Mouse (Mus musculus) midbrain, embryonic 10.5 days (tissue): ENCODE results near the gene Gm10401. TPM values are rescaled to one million over a fixed set of nuclear protein-coding genes. Genes with fewer than 3 reads are reported as not detected.
A peak's percentile ranks its signal among the peaks of the same experiment; 100 is the strongest.
"Not testable (repeated sequence)": the region's sequence is repeated elsewhere in the genome, so short reads cannot be mapped to it uniquely, and the experiment has no call there.

Experiments used
- DNase-seq: peaks from one replicate; pipeline ENCODE4 v3.0.0-alpha.2; 2017; ENCODE audit warnings: low spot score
- H3K27ac ChIP-seq: fragments of 300-500 bp; sonication (generic); replicated peaks from 2 replicates; pipeline ENCODE4 v1.5.1; 2016; ENCODE audit warnings: mild to moderate bottlenecking
- H3K27me3 ChIP-seq: fragments of 300-500 bp; sonication (generic); 2 replicates; pipeline ENCODE4 v1.6.1; 2016; ENCODE audit warnings: low read depth, mild to moderate bottlenecking; ENCODE audit not compliant: poor library complexity, severe bottlenecking
- H3K36me3 ChIP-seq: fragments of 300-500 bp; sonication (generic); 2 replicates; pipeline ENCODE4 v1.6.1; 2016; ENCODE audit warnings: mild to moderate bottlenecking, moderate library complexity
- H3K4me1 ChIP-seq: fragments of 300-500 bp; sonication (generic); 2 replicates; pipeline ENCODE4 v1.6.1; 2016
- H3K4me3 ChIP-seq: fragments of 300-500 bp; sonication (generic); 2 replicates; pipeline ENCODE4 v1.5.1; 2016; ENCODE audit warnings: mild to moderate bottlenecking, moderate library complexity
- H3K9me3 ChIP-seq: fragments of 300-500 bp; sonication (generic); replicated peaks from 2 replicates; pipeline ENCODE4 v1.6.1; 2016; ENCODE audit warnings: mild to moderate bottlenecking
- WGBS: fragments of 180-500 bp; shearing (Covaris S2); methylation state at CpG from one replicate; pipeline ENCODE4 v1.1.7; 2016; 5-methylcytosine and 5-hydroxymethylcytosine counted together
- polyA plus RNA-seq: library from polyadenylated mRNA; unstranded; fragments of >200 nt; fragmentation: Nextera tagmentation; extraction: Ambion mirVana; gene quantifications from 2 replicates; pipeline ENCODE4 v1.2.1, GENCODE M21; 2016

The Gm10401 gene
- polyA plus RNA-seq, 1 experiment from 2014 or later = 25.4 TPM

- Histone ChIP-seq H3K4me1 (peaks cover 33% of the 10 kb centered on the region), H3K4me3 (no peak overlapping the region), H3K27ac (no peak overlapping the region), H3K36me3 (peaks cover 81% of the 10 kb centered on the region), H3K27me3 (no peaks in the 10 kb centered on the region), H3K9me3 (no peaks in the 10 kb centered on the region)
- WGBS = 92% methylated on average over 8 of the region's 8 CpGs
- no peak for DNase-seq
Measured at GRCm38 (mm10) chr5:115114501-115114900, 16.4 kb upstream of the Gm10401 start.

- Histone ChIP-seq H3K27ac (no peak overlapping the region), H3K27me3 (no peaks in the 10 kb centered on the region), H3K4me1 (peaks cover 21% of the 10 kb centered on the region), H3K4me3 (no peak overlapping the region), H3K36me3 (peaks cover 83% of the 10 kb centered on the region), H3K9me3 (no peaks in the 10 kb centered on the region)
- no peak for DNase-seq
- 96% methylated on average over 12 of the region's 12 CpGs for WGBS
Measured at GRCm38 (mm10) chr5:115113244-115113643, 15.1 kb upstream of the Gm10401 start.

- Histone ChIP-seq H3K27ac (peak overlapping the region; percentile 75), H3K36me3 (peaks cover 76% of the 10 kb centered on the region), H3K4me3 (no peak overlapping the region), H3K27me3 (no peaks in the 10 kb centered on the region), H3K9me3 (no peaks in the 10 kb centered on the region), H3K4me1 (peaks cover 21% of the 10 kb centered on the region)
- 93% methylated on average over 8 of the region's 8 CpGs for WGBS
- DNase-seq = no peak
Measured at GRCm38 (mm10) chr5:115111156-115111555, 13.1 kb upstream of the Gm10401 start.

- H3K4me3 ChIP-seq, H3K27ac ChIP-seq, DNase-seq, H3K27me3 ChIP-seq, H3K4me1 ChIP-seq, H3K9me3 ChIP-seq: not testable (repeated sequence)
- H3K36me3 ChIP-seq = peaks cover 62% of the 10 kb centered on the region
- 98% methylated on average over 23 of the region's 23 CpGs for WGBS
Measured at GRCm38 (mm10) chr5:115103253-115103652, 5.2 kb upstream of the Gm10401 start.

DNA sequence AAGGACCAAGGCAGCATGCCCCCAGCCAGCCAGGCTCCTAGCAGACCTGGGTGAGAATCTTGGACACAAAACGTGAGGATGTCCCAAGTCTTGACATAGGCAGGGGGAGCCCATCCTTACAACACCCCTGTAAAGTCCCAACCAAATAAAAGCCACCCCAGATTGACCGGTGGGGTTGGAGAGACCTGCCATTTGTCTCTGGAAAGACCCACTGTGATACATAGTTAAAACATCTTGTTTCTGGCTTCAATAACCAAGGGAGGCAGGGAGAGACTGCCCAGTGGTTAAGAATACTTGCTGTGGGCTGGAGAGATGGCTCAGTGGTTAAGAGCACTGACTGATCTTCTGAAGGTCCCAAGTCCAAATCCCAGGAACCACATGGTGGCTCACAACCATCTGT is 4.1 kb upstream of the Gm10401 start:
- H3K27ac ChIP-seq = no peak overlapping the region
- no peaks in the 10 kb centered on the region for H3K27me3 ChIP-seq
- WGBS = 85% methylated on average over 2 of the region's 2 CpGs
- peaks cover 66% of the 10 kb centered on the region for H3K36me3 ChIP-seq
- H3K4me3 ChIP-seq = no peak overlapping the region
- DNase-seq = no peak
- H3K9me3 ChIP-seq = no peaks in the 10 kb centered on the region
- H3K4me1 ChIP-seq = no peaks in the 10 kb centered on the region

DNA sequence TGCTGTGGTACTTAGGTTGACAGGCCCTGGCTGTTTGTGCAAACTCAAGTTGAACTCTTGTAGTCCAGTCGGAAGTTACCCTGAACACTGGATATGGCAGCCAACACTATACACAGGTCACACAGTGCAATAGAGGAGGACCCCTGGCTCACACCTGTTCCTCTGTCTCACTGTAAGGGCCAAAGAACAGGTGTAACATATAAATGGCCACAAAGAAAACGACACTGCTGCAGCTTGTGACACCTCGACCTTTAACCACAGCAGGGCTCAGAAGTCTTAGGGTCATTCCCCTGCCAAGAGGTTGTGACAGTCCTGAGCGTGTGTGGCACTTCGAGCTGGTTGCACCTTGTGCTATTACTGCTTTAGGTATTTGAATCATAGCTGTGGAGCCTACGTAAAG is 2.4 kb upstream of the Gm10401 start:
- no peaks in the 10 kb centered on the region for H3K9me3 ChIP-seq
- H3K4me3 ChIP-seq = no peak overlapping the region
- no peaks in the 10 kb centered on the region for H3K4me1 ChIP-seq
- DNase-seq = no peak
- H3K27ac ChIP-seq = no peak overlapping the region
- no peaks in the 10 kb centered on the region for H3K27me3 ChIP-seq
- 91% methylated on average over 6 of the region's 6 CpGs for WGBS
- H3K36me3 ChIP-seq = peaks cover 78% of the 10 kb centered on the region

DNA sequence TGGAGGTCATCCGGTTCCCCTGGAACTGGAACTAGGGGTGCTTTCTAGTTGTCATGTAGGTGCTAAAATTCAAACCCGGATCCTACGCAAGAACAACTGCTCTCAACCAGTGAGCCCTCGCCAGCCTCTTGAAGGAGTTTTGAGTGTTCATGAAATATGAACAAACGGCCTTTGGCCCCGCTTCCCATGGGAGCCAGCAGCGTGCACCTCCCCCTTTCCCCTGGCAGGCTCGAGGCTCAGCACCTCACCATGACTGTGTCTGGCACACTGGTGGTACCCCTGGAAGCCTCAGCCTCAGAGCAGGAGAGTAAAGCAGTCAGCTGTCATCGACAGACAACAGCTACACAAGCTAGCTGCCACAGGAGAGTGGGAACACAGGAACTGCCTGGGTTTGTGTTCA is 1.9 kb upstream of the Gm10401 start:
- Histone ChIP-seq H3K27me3 (no peaks in the 10 kb centered on the region), H3K27ac (no peak overlapping the region), H3K36me3 (peaks cover 83% of the 10 kb centered on the region), H3K4me3 (no peak overlapping the region), H3K9me3 (no peaks in the 10 kb centered on the region), H3K4me1 (no peaks in the 10 kb centered on the region)
- whole genome bisulfite sequencing = 94% methylated on average over 9 of the region's 9 CpGs
- no peak for DNase-seq

DNA sequence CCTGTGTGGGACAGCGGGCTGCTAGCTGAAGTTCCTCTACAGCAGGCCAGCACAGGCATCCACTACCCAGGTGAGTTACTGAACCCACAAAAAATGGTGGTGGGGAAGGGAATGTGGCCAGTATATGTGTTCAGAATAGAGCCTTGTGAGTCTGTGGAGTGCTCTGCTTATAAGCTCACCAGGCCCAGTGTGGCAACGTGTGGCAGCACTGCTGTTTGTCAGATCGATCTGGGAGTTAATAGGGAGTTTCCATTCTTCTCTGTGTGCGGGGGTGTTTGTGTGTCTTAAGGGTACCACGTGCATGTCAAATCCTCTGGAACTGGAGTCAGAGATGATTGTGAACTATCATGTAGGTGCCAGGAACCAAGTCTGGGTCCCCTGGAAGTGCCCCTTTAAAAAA is 1.4 kb upstream of the Gm10401 start:
- 91% methylated on average over 5 of the region's 5 CpGs for WGBS
- no peak for DNase-seq
- peaks cover 88% of the 10 kb centered on the region for H3K36me3 ChIP-seq

DNA sequence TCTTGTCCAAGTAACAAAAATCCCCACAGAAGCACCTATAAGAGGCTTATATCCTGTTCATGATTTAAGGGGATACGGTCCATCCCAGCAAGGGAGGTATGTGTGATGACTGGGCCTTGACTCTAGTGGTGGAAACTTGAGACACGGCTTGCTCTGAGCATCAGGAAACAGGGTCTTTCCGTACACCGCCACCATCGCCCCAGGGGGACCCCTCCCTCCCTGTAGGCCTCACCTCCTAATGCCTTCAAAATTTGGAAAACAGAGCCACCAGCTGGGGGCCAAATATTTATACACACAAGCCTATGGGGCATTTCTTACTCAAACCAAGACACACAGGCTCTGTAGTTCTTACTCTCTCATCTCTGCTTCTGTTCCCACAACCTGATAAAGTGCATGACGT is 6.3 kb downstream of the Gm10401 start:
- no peaks in the 10 kb centered on the region; the same call in none of the 2 replicates for H3K9me3 ChIP-seq
- no peak overlapping the region for H3K4me3 ChIP-seq
- peaks cover 99% of the 10 kb centered on the region for H3K36me3 ChIP-seq
- 86% methylated on average over 6 of the region's 6 CpGs for WGBS
- H3K27me3 ChIP-seq = no peaks in the 10 kb centered on the region
- H3K27ac ChIP-seq = no peak overlapping the region
- DNase-seq = no peak
- H3K4me1 ChIP-seq = no peaks in the 10 kb centered on the region

More for the DNA sequence above, 1.4 kb upstream of the Gm10401 start:
- H3K4me1 ChIP-seq = no peaks in the 10 kb centered on the region
- no peaks in the 10 kb centered on the region for H3K27me3 ChIP-seq
- no peaks in the 10 kb centered on the region for H3K9me3 ChIP-seq
- H3K4me3 ChIP-seq = no peak overlapping the region
- H3K27ac ChIP-seq = no peak overlapping the region

- Histone ChIP-seq H3K36me3 (peaks cover 99% of the 10 kb centered on the region), H3K9me3 (no peaks in the 10 kb centered on the region; the same call in none of the 2 replicates), H3K4me1 (no peaks in the 10 kb centered on the region), H3K4me3 (no peak overlapping the region), H3K27ac (no peak overlapping the region), H3K27me3 (no peaks in the 10 kb centered on the region)
- 87% methylated on average over 3 of the region's 3 CpGs for WGBS
- DNase-seq = no peak
Measured at GRCm38 (mm10) chr5:115091015-115091414, 7.1 kb downstream of the Gm10401 start.

DNA sequence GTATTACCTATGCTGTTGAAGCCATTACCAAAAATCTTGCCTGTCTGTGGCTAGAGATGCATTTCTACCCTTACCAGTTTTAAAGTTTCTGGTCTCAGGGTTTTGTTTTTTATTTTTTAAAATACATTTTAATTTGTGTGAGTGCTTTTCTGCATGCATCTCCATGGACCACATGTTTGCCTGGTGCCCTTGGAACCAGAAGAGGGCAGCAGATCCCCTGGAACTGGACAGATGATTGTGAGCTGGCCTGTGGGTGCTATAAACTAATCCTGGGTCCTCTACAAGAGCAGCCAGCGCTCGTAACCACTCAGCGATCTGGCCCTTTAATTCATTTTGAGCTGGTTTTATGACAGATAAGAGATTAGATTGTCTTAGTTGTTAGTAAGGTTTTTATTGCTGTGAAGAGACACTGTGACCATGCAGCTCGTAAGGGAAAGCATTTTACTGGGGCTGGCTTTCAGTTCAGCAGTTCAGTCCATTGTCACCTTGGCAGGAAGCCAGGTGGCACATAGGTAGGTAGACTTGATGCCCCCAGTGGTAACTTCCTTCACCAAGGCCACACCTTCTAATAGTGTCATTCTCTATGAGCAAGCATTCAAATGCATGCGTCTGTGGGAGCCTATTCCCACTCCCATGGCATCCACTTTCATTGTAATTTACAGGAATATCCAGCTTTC is 8.4 kb downstream of the Gm10401 start:
- Histone ChIP-seq H3K27ac (no peak overlapping the region), H3K4me3 (no peak overlapping the region), H3K9me3 (no peaks in the 10 kb centered on the region; the same call in none of the 2 replicates), H3K4me1 (no peaks in the 10 kb centered on the region), H3K36me3 (peaks cover 99% of the 10 kb centered on the region), H3K27me3 (no peaks in the 10 kb centered on the region)
- 94% methylated on average over 5 of the region's 5 CpGs for WGBS
- DNase-seq = no peak

DNA sequence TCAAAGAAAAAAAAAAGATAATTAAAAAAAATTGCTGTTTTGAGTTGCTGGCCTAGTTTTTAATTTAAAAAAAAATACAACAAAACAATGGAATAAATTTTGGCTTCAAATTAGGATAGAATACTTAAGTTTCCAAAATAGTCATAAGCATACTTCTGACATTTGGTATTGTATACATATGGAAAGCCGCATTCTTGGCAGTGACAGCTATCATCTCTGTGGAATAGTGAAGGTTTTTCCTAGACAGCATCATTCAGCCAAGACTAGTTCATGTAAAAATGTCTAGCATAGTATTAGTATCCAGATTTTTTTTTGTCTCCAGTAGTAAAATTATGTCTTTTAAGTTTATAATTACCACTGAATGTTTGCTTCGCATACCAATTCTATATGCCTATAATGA is 12.4 kb downstream of the Gm10401 start:
- Histone ChIP-seq H3K27ac (no peak overlapping the region), H3K4me3 (no peak overlapping the region), H3K36me3 (peaks cover 98% of the 10 kb centered on the region), H3K4me1 (no peaks in the 10 kb centered on the region), H3K9me3 (no peaks in the 10 kb centered on the region; the same call in none of the 2 replicates), H3K27me3 (no peaks in the 10 kb centered on the region)
- DNase-seq = no peak
- WGBS = 97% methylated on average over 2 of the region's 2 CpGs

DNA sequence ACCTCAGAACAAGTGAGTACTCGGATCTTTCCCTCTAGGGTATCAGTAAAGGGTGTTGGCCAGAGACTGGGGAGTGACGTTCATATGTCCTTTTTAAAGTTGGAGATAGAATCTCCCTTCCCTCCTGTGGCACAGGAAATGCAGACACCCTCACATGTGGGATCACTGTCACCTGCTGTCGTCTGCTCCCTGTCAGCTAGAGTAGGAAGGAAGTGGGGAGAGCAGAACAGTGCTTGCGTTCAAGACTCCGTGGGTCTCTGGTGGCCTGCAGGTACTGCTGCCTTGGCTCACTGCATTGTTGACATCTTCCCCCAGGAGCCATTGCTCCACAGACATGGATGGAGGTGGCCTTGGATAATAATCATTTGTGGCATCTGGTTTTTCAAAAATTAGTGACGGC is 14.6 kb downstream of the Gm10401 start:
- no peak overlapping the region for H3K4me3 ChIP-seq
- H3K27me3 ChIP-seq = no peaks in the 10 kb centered on the region
- H3K9me3 ChIP-seq = no peaks in the 10 kb centered on the region
- H3K27ac ChIP-seq = no peak overlapping the region
- DNase-seq = no peak
- no peaks in the 10 kb centered on the region for H3K4me1 ChIP-seq
- peaks cover 78% of the 10 kb centered on the region for H3K36me3 ChIP-seq
- WGBS = 93% methylated on average over 6 of the region's 6 CpGs
